Mouse (Mus musculus) erythroblast, embryonic 14.5 days (primary cell): ENCODE results near the gene Wwox.

Source experiments
- GATA1 ChIP-seq: IDR thresholded peaks from 2 replicates; pipeline ENCODE4 v1.6.1; 2012; ENCODE audit warnings: low read length, inconsistent platforms, mixed read lengths
- TAL1 ChIP-seq: IDR thresholded peaks from 3 replicates; pipeline ENCODE4 v1.6.1; 2012; ENCODE audit warnings: low read length, inconsistent platforms, mixed read lengths

DNA sequence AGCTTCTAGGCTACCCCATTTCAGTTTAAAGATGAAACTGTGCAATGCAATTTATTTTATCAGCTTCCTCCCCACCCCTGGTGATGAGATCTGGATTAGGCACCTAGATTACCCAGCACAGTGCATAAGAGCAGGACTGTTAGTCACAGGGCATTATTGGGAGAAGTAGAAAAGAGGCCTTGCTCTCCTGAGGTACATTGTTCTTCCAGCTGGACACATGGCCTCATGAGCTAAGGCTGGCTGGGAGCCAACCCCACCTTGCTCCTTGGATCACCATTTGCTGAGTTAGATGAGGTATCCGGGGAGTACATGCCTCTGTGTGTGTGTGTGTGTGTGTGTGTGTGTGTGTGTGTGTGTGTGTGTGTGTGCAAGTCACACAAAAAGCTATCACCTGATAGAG lies 70.8 kb downstream of the Wwox start:
- TF ChIP-seq TAL1 (no peak), GATA1 (no peak)
